ENCODE assay signal across 8 mouse cellular contexts in genomic region chr4:108878963-108879822, GRCm38 (mm10). TPM values are rescaled to one million over a fixed set of nuclear protein-coding genes. Genes with fewer than 3 reads are reported as not detected.
DNase-seq lines count a peak whose midpoint lies in the region; ATAC-seq and TF ChIP-seq lines count a peak whose summit lies in the region.

Gene Rab3b, plus strand, starts transcription at chr4:108879063.

- no peaks in the 10 kb centered on the region for H3K79me3 ChIP-seq in C2C12 (ENCODE audit: low read depth)

- TF ChIP-seq POLR2A in brain, embryonic 14.5 days (IDR thresholded peaks at IDR 0.05; ENCODE audit: borderline replicate concordance, extremely low read depth, insufficient read depth, insufficient read length, poor library complexity, severe bottlenecking): no peak
- no peak for TF ChIP-seq POLR2A in liver, adult 2 months (IDR thresholded peaks at IDR 0.05; ENCODE audit: extremely low read depth, insufficient read depth, low read length)

- no peaks in the 10 kb centered on the region for H3K79me2 ChIP-seq in C2C12 (ENCODE audit: control insufficient read depth, insufficient read depth)
- H3K79me2 ChIP-seq in liver, adult 2 months (ENCODE audit: control insufficient read depth, insufficient read depth, low read length): no peaks in the 10 kb centered on the region

- H3K4me2 ChIP-seq in embryonic facial prominence, embryonic 15.5 days (replicated peaks): peak within 1 kb of the TSS; percentile 99
- peak within 1 kb of the TSS; percentile 95 for H3K4me2 ChIP-seq in heart, embryonic 13.5 days
- peak within 1 kb of the TSS; percentile 100 for H3K4me2 ChIP-seq in kidney, embryonic 16.5 days (replicated peaks; ENCODE audit: low read depth, low read length)

- H3K4me3 ChIP-seq in C2C12 (ENCODE audit: insufficient read depth, poor library complexity, severe bottlenecking): no peak within 1 kb of the TSS
- peak within 1 kb of the TSS; percentile 61 for H3K4me3 ChIP-seq in embryonic facial prominence, embryonic 15.5 days (replicated peaks)
- peak within 1 kb of the TSS; percentile 62 for H3K4me3 ChIP-seq in heart, embryonic 13.5 days
- H3K4me3 ChIP-seq in kidney, embryonic 16.5 days (ENCODE audit: low read length): peak within 1 kb of the TSS; percentile 64
- H3K4me3 ChIP-seq in liver, adult 2 months (ENCODE audit: insufficient read depth, low read depth, low read length): peak within 1 kb of the TSS; percentile 66

- peak within 1 kb of the TSS; percentile 18 for H3ac ChIP-seq in C2C12 (ENCODE audit: control insufficient read depth, insufficient read length, low read depth)

- peak; percentile 87 for DNase-seq in brain, embryonic 14.5 days (ENCODE audit: low read depth)
- DNase-seq in liver, adult 2 months (ENCODE audit: extremely low read depth, low read depth, low spot score): peak; percentile 4
- peak; percentile 58 for DNase-seq in splenic B cell, adult 2 months (ENCODE audit: low read depth, low spot score)

- peak within 1 kb of the TSS; percentile 43 for H3K9ac ChIP-seq in embryonic facial prominence, embryonic 15.5 days
- H3K9ac ChIP-seq in heart, embryonic 13.5 days: peak within 1 kb of the TSS; percentile 76
- peak within 1 kb of the TSS; percentile 66 for H3K9ac ChIP-seq in kidney, embryonic 16.5 days (replicated peaks; ENCODE audit: low read length)
- peak within 1 kb of the TSS; percentile 55; the same call in 1 of the 2 replicates for H3K9ac ChIP-seq in liver, adult 2 months (ENCODE audit: low read depth, low read length)

- no peak for TF ChIP-seq CTCF in C2C12 (IDR thresholded peaks at IDR 0.05; ENCODE audit: control insufficient read depth, insufficient read depth, insufficient read length)
- TF ChIP-seq CTCF in brain, embryonic 14.5 days (IDR thresholded peaks at IDR 0.05; ENCODE audit: borderline replicate concordance, extremely low read depth, insufficient read depth, insufficient read length): no peak
- no peak for TF ChIP-seq CTCF in liver, adult 2 months (IDR thresholded peaks at IDR 0.05; ENCODE audit: low read depth, low read length)

- peaks cover 12% of the 10 kb centered on the region for H3K4me1 ChIP-seq in embryonic facial prominence, embryonic 15.5 days
- peaks cover 15% of the 10 kb centered on the region for H3K4me1 ChIP-seq in heart, embryonic 13.5 days
- H3K4me1 ChIP-seq in kidney, embryonic 16.5 days (ENCODE audit: insufficient read depth, low read length): peaks cover 9% of the 10 kb centered on the region
- H3K4me1 ChIP-seq in liver, adult 2 months (ENCODE audit: control insufficient read depth, insufficient read depth, low read length): 0 out of 2 replicates have a peak, but pooled peaks cover 5% of the 10 kb centered on the region

- no peaks in the 10 kb centered on the region for H3K9me3 ChIP-seq in embryonic facial prominence, embryonic 15.5 days (replicated peaks)
- no peaks in the 10 kb centered on the region for H3K9me3 ChIP-seq in heart, embryonic 13.5 days
- no peaks in the 10 kb centered on the region for H3K9me3 ChIP-seq in kidney, embryonic 16.5 days (ENCODE audit: low read length)

- no peak within 1 kb of the TSS for H3K27ac ChIP-seq in embryonic facial prominence, embryonic 15.5 days (replicated peaks)
- no peak within 1 kb of the TSS for H3K27ac ChIP-seq in heart, embryonic 13.5 days (replicated peaks)
- no peak within 1 kb of the TSS for H3K27ac ChIP-seq in kidney, embryonic 16.5 days (ENCODE audit: low read length)
- H3K27ac ChIP-seq in liver, adult 2 months (replicated peaks; ENCODE audit: insufficient read depth, low read depth, low read length): no peak within 1 kb of the TSS

- H3K36me3 ChIP-seq in C2C12 (ENCODE audit: control insufficient read depth, insufficient read depth): no peaks in the 10 kb centered on the region
- H3K36me3 ChIP-seq in embryonic facial prominence, embryonic 15.5 days: no peaks in the 10 kb centered on the region
- no peaks in the 10 kb centered on the region for H3K36me3 ChIP-seq in heart, embryonic 13.5 days
- H3K36me3 ChIP-seq in kidney, embryonic 16.5 days (ENCODE audit: insufficient read depth, low read length): no peaks in the 10 kb centered on the region
- no peaks in the 10 kb centered on the region for H3K36me3 ChIP-seq in liver, adult 2 months (ENCODE audit: control insufficient read depth, insufficient read depth, low read length)
- no peaks in the 10 kb centered on the region for H3K36me3 ChIP-seq in splenic B cell, adult 2 months (ENCODE audit: control insufficient read depth, insufficient read depth, low read length, poor library complexity, severe bottlenecking)

- peak; percentile 83 for ATAC-seq in embryonic facial prominence, embryonic 15.5 days (ENCODE audit: insufficient number of reproducible peaks, low FRiP score, low TSS enrichment, low read depth)
- peak; percentile 80 for ATAC-seq in heart, embryonic 13.5 days (ENCODE audit: extremely low read depth, insufficient number of reproducible peaks, low FRiP score, low TSS enrichment)
- ATAC-seq in kidney, embryonic 16.5 days (ENCODE audit: low FRiP score, low TSS enrichment): peak; percentile 96
- ATAC-seq in monocyte, adult 5-6 weeks (replicated peaks; ENCODE audit: insufficient number of reproducible peaks, low FRiP score, low TSS enrichment, poor library complexity, severe bottlenecking): peak; percentile 78

- H3K27me3 ChIP-seq in C2C12 (ENCODE audit: control insufficient read depth, insufficient read depth, insufficient read length): no peaks in the 10 kb centered on the region
- H3K27me3 ChIP-seq in embryonic facial prominence, embryonic 15.5 days: no peaks in the 10 kb centered on the region
- H3K27me3 ChIP-seq in heart, embryonic 13.5 days (replicated peaks): peaks cover 13% of the 10 kb centered on the region
- H3K27me3 ChIP-seq in kidney, embryonic 16.5 days (ENCODE audit: insufficient read depth, low read length): no peaks in the 10 kb centered on the region; the same call in 1 of the 2 replicates
- peaks cover 8% of the 10 kb centered on the region for H3K27me3 ChIP-seq in liver, adult 2 months (ENCODE audit: control insufficient read depth, insufficient read depth, low read length)
- H3K27me3 ChIP-seq in splenic B cell, adult 2 months (ENCODE audit: control insufficient read depth, insufficient read depth, low read length, poor library complexity, severe bottlenecking): no peaks in the 10 kb centered on the region

- under 1% methylated on average over 46 of the region's 46 CpGs for WGBS in embryonic facial prominence, embryonic 15.5 days
- WGBS in heart, embryonic 13.5 days: under 1% methylated on average over 46 of the region's 46 CpGs
- WGBS in kidney, embryonic 16.5 days: 1% methylated on average over 46 of the region's 46 CpGs
- 2% methylated on average over 46 of the region's 46 CpGs for WGBS in liver, adult 2 months

TF ChIP-seq in C2C12, 6 proteins besides CTCF, POLR2A, EP300 and RAD21:
- TF ChIP-seq MYOG (IDR thresholded peaks at IDR 0.05; ENCODE audit: control insufficient read depth, extremely low read depth, insufficient read length) (no peak), MAX (IDR thresholded peaks at IDR 0.05) (no peak), USF1 (IDR thresholded peaks at IDR 0.05; ENCODE audit: low read depth) (no peak), MYOD1 (IDR thresholded peaks at IDR 0.05; ENCODE audit: control insufficient read depth, insufficient read length, low read depth) (no peak), CEBPB (IDR thresholded peaks at IDR 0.05; ENCODE audit: low read depth) (no peak), FOSL1 (IDR thresholded peaks at IDR 0.05; ENCODE audit: insufficient read depth, low read length, poor library complexity, severe bottlenecking) (no peak)
TF ChIP-seq in C2C12: peak in this region for 0.

RNA-seq across cellular contexts. Expression of gene Rab3b, which starts in this region (rescaled TPM):
- polyA plus RNA-seq in C2C12 (2012; fragmentation: generic; extraction: Trizol): 4.1 TPM
- 58.2 and 69.6 TPM in 2 replicates for polyA plus RNA-seq in brain, embryonic 14.5 days (2012; rRNA removed)
- 17.9 and 21.7 TPM in 2 replicates for polyA plus RNA-seq in embryonic facial prominence, embryonic 15.5 days (2015; fragmentation: Nextera tagmentation; extraction: Ambion mirVana)
- 6.7 TPM in 2 replicates for polyA plus RNA-seq in heart, embryonic 13.5 days (2015; fragmentation: Nextera tagmentation; extraction: Ambion mirVana)
- polyA plus RNA-seq in kidney, embryonic 16.5 days (2015; fragmentation: Nextera tagmentation; extraction: Ambion mirVana): 23.9 and 26.9 TPM in 2 replicates
- total RNA-seq in liver, adult 2 months (2014; rRNA removed): 0.09 and 0.27 TPM in 2 replicates
- polyA plus RNA-seq in liver, adult 2 months (2012; rRNA removed): 0.96 and 1.4 TPM in 2 replicates
- total RNA-seq in monocyte, adult 5-6 weeks (2017): not detected in 3 replicates

Comparison
In these comparisons a context has a peak if more than half of its experiments do, and no peak if none do; other contexts are left out.
1. Peak in ATAC-seq in monocyte, adult 5-6 weeks; RNA of the gene not detected or under 1 TPM.
2. DNase-seq: peak in every context shown above with its lines; median percentile 87 in brain, embryonic 14.5 days; 58 in splenic B cell, adult 2 months; 4 in liver, adult 2 months.